Mouse (Mus musculus): ENCODE results near the gene Eid3.

- no peak for TF ChIP-seq POLR2A (IDR thresholded peaks at IDR 0.05; ENCODE audit: extremely low read depth, insufficient read depth, low read length)
- no peak for TF ChIP-seq CTCF (IDR thresholded peaks at IDR 0.05; ENCODE audit: extremely low read depth, insufficient read depth, low read length)
Measured at GRCm38 (mm10) chr10:82817514-82817913, 48.9 kb upstream of the Eid3 start.

All from cortical plate, adult 2 months (tissue).